Mouse (Mus musculus) midbrain, embryonic 12.5 days (tissue): Measurements from ENCODE around the gene Grm2. TPM values are rescaled to one million over a fixed set of nuclear protein-coding genes. Genes with fewer than 3 reads are reported as not detected.
"Not testable (repeated sequence)": the region's sequence is repeated elsewhere in the genome, so short reads cannot be mapped to it uniquely, and the experiment has no call there.

Experiments
- ATAC-seq: fragments of 200-750 bp; cut with Nextera tagmentation; 2 replicates; pipeline ENCODE4 v1.8.0; 2017; ENCODE audit warnings: low read depth, moderate TSS enrichment, moderate library complexity; ENCODE audit not compliant: low FRiP score
- H3K27ac ChIP-seq: fragments of 300-500 bp; sonication (generic); replicated peaks from 2 replicates; pipeline ENCODE4 v1.5.1; 2016; ENCODE audit warnings: mild to moderate bottlenecking
- H3K27me3 ChIP-seq: fragments of 300-500 bp; sonication (generic); 2 replicates; pipeline ENCODE4 v1.6.1; 2016; ENCODE audit warnings: mild to moderate bottlenecking
- H3K36me3 ChIP-seq: fragments of 300-500 bp; sonication (generic); 2 replicates; pipeline ENCODE4 v1.6.1; 2016
- H3K4me1 ChIP-seq: fragments of 300-500 bp; sonication (generic); 2 replicates; pipeline ENCODE4 v1.6.1; 2016
- H3K4me2 ChIP-seq: fragments of 300-500 bp; sonication (generic); replicated peaks from 2 replicates; pipeline ENCODE4 v1.6.1; 2016; ENCODE audit warnings: mild to moderate bottlenecking, moderate library complexity
- H3K4me3 ChIP-seq: fragments of 300-500 bp; sonication (generic); 2 replicates; pipeline ENCODE4 v1.5.1; 2016; ENCODE audit warnings: mild to moderate bottlenecking
- H3K9ac ChIP-seq: fragments of 300-500 bp; sonication (generic); replicated peaks from 2 replicates; pipeline ENCODE4 v1.6.1; 2016; ENCODE audit warnings: mild to moderate bottlenecking, moderate library complexity
- H3K9me3 ChIP-seq: fragments of 300-500 bp; sonication (generic); 2 replicates; pipeline ENCODE4 v1.6.1; 2016; ENCODE audit warnings: mild to moderate bottlenecking
- WGBS: fragments of 180-500 bp; shearing (Covaris S2); methylation state at CpG from one replicate; pipeline ENCODE4 v1.1.7; 2016; 5-methylcytosine and 5-hydroxymethylcytosine counted together
- polyA plus RNA-seq: library from polyadenylated mRNA; unstranded; fragments of >200 nt; fragmentation: Nextera tagmentation; extraction: Ambion mirVana; gene quantifications from 2 replicates; pipeline ENCODE4 v1.2.1, GENCODE M21; 2016

The Grm2 gene
- polyA plus RNA-seq, 1 experiment from 2014 or later, result 9.6 TPM

- no peaks in the 10 kb centered on the region for H3K4me1 ChIP-seq
- no peaks in the 10 kb centered on the region for H3K36me3 ChIP-seq
- H3K4me3 ChIP-seq, result no peak overlapping the region
- H3K4me2 ChIP-seq, result no peak overlapping the region
- ATAC-seq, result no peak
- WGBS, result 75% methylated on average over 6 of the region's 6 CpGs
- H3K9me3 ChIP-seq, result no peaks in the 10 kb centered on the region
- H3K27ac ChIP-seq, result no peak overlapping the region
- H3K27me3 ChIP-seq, result no peaks in the 10 kb centered on the region
- no peak overlapping the region for H3K9ac ChIP-seq
Measured at GRCm38 (mm10) chr9:106643787-106644186, 12.1 kb downstream of the Grm2 start.

- H3K9ac ChIP-seq, result no peak overlapping the region
- ATAC-seq, result no peak
- no peaks in the 10 kb centered on the region for H3K9me3 ChIP-seq
- no peaks in the 10 kb centered on the region for H3K27me3 ChIP-seq
- WGBS, result 30% methylated on average over 7 of the region's 7 CpGs
- no peak overlapping the region for H3K4me3 ChIP-seq
- no peak overlapping the region for H3K27ac ChIP-seq
- H3K4me1 ChIP-seq, result no peaks in the 10 kb centered on the region
- H3K36me3 ChIP-seq, result no peaks in the 10 kb centered on the region
- H3K4me2 ChIP-seq, result no peak overlapping the region
Measured at GRCm38 (mm10) chr9:106643128-106643527, 12.8 kb downstream of the Grm2 start.

- Histone ChIP-seq H3K9me3 (no peaks in the 10 kb centered on the region), H3K27me3 (no peaks in the 10 kb centered on the region), H3K36me3 (no peaks in the 10 kb centered on the region), H3K9ac (no peak overlapping the region), H3K4me3 (no peak overlapping the region), H3K4me2 (no peak overlapping the region), H3K4me1 (no peaks in the 10 kb centered on the region), H3K27ac (no peak overlapping the region)
- ATAC-seq, result no peak
- WGBS, result 46% methylated on average over 5 of the region's 5 CpGs
Measured at GRCm38 (mm10) chr9:106641346-106641745, 14.5 kb downstream of the Grm2 start.

- no peaks in the 10 kb centered on the region for H3K36me3 ChIP-seq
Measured at GRCm38 (mm10) chr9:106638154-106638553, 17.7 kb downstream of the Grm2 start.

DNA sequence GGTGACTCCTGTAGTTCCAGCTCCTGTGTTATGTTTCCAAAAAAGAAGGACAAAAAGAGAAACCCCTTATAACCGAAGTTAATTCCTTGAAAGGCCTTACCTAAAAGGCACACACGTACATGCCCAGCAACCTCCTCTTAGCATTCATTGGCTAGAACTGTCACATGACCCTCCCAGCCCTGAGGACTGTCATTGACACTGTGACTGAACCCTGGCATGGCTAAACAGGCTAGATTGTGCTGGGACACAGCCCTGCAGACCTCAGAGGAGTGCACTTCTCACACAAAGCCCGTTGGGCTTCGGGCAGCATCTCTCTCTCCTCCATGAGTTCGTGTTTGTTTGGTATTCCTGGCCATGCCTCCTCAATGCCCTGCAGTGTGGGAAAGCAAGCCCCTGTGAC lies 23.7 kb downstream of the Grm2 start:
- no peak for ATAC-seq
- no peak overlapping the region for H3K4me3 ChIP-seq
- WGBS, result 63% methylated on average over 5 of the region's 5 CpGs

More at GRCm38 (mm10) chr9:106638154-106638553, 17.7 kb downstream of the Grm2 start:
- no peak overlapping the region for H3K4me3 ChIP-seq
- no peak overlapping the region for H3K9ac ChIP-seq
- H3K4me2 ChIP-seq, result no peak overlapping the region
- no peak overlapping the region for H3K27ac ChIP-seq
- 94% methylated on average over 8 of the region's 8 CpGs for WGBS
- no peak for ATAC-seq
- H3K4me1 ChIP-seq, result no peaks in the 10 kb centered on the region
- no peaks in the 10 kb centered on the region for H3K9me3 ChIP-seq
- H3K27me3 ChIP-seq, result no peaks in the 10 kb centered on the region

GRCm38 (mm10) chr9:106627796-106628195 lies 28.1 kb downstream of the Grm2 start:
- H3K36me3 ChIP-seq, ATAC-seq, H3K4me3 ChIP-seq, H3K27me3 ChIP-seq, H3K9me3 ChIP-seq, H3K4me1 ChIP-seq, H3K4me2 ChIP-seq, H3K27ac ChIP-seq, H3K9ac ChIP-seq: not testable (repeated sequence)
- 34% methylated on average over 8 of the region's 8 CpGs for WGBS

More for the DNA sequence above, 23.7 kb downstream of the Grm2 start:
- no peak overlapping the region for H3K9ac ChIP-seq
- no peaks in the 10 kb centered on the region for H3K36me3 ChIP-seq
- H3K4me2 ChIP-seq, result no peak overlapping the region
- H3K27ac ChIP-seq, result no peak overlapping the region
- no peaks in the 10 kb centered on the region for H3K9me3 ChIP-seq
- H3K4me1 ChIP-seq, result no peaks in the 10 kb centered on the region
- H3K27me3 ChIP-seq, result no peaks in the 10 kb centered on the region

- Histone ChIP-seq H3K9ac (no peak within 1 kb of the TSS), H3K36me3 (no peaks in the 10 kb centered on the region), H3K4me3 (no peak within 1 kb of the TSS), H3K27me3 (no peaks in the 10 kb centered on the region), H3K9me3 (no peaks in the 10 kb centered on the region), H3K27ac (no peak within 1 kb of the TSS), H3K4me2 (no peak within 1 kb of the TSS), H3K4me1 (no peaks in the 10 kb centered on the region)
- 75% methylated on average over 2 of the region's 2 CpGs for WGBS
- ATAC-seq, result no peak
Measured at GRCm38 (mm10) chr9:106626282-106626681, 29.6 kb downstream of the Grm2 start, which contains the start of gene Iqcf6. Gene Iqcf6 (plus strand): TSS chr9:106626582.

- H3K9me3 ChIP-seq, result 0 out of 2 replicates have a peak, but pooled peaks cover 2% of the 10 kb centered on the region
- H3K4me2 ChIP-seq, result no peak overlapping the region
- no peaks in the 10 kb centered on the region for H3K36me3 ChIP-seq
- WGBS, result 85% methylated on average over 3 of the region's 3 CpGs
- no peak overlapping the region for H3K9ac ChIP-seq
- no peak overlapping the region for H3K4me3 ChIP-seq
- no peak overlapping the region for H3K27ac ChIP-seq
- ATAC-seq, result no peak
- H3K4me1 ChIP-seq, result no peaks in the 10 kb centered on the region
- H3K27me3 ChIP-seq, result no peaks in the 10 kb centered on the region
Measured at GRCm38 (mm10) chr9:106617496-106617895, 38.4 kb downstream of the Grm2 start.

GRCm38 (mm10) chr9:106616306-106616705 lies 39.6 kb downstream of the Grm2 start:
- WGBS, result 87% methylated on average over 9 of the region's 9 CpGs
- Histone ChIP-seq H3K9me3 (0 out of 2 replicates have a peak, but pooled peaks cover 2% of the 10 kb centered on the region), H3K4me3 (no peak overlapping the region)

GRCm38 (mm10) chr9:106614616-106615015 lies 41.3 kb downstream of the Grm2 start:
- Histone ChIP-seq H3K9me3 (no peaks in the 10 kb centered on the region), H3K36me3 (no peaks in the 10 kb centered on the region), H3K4me3 (no peak overlapping the region), H3K27me3 (no peaks in the 10 kb centered on the region), H3K9ac (no peak overlapping the region), H3K4me2 (no peak overlapping the region), H3K27ac (no peak overlapping the region), H3K4me1 (no peaks in the 10 kb centered on the region)
- 46% methylated on average over 3 of the region's 3 CpGs for WGBS
- ATAC-seq, result no peak

More at GRCm38 (mm10) chr9:106616306-106616705, 39.6 kb downstream of the Grm2 start:
- Histone ChIP-seq H3K27me3 (no peaks in the 10 kb centered on the region), H3K36me3 (no peaks in the 10 kb centered on the region), H3K9ac (no peak overlapping the region), H3K4me1 (no peaks in the 10 kb centered on the region), H3K27ac (no peak overlapping the region), H3K4me2 (no peak overlapping the region)
- no peak for ATAC-seq

- no peak for ATAC-seq
Measured at GRCm38 (mm10) chr9:106613951-106614350, 41.9 kb downstream of the Grm2 start.

DNA sequence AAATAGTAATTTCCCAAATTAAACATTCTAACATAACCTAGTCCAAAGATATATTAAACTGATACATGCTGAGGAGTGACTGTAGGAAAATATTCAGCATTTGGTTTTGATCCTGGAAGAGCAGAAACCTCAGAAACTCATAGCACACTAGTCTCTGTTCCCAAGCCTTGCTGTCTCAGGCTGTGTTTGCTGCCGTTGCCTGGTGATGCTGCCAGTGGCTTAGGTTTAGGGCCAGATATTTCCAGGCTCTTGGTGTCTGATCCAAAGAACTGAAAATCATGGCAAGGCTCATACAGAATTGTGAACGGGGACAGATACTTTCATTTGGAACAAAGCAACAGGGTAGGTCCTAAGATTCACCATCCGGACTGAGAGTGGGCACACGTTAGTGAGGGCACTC lies 45.2 kb downstream of the Grm2 start:
- Histone ChIP-seq H3K27me3 (no peaks in the 10 kb centered on the region), H3K9ac (no peak overlapping the region), H3K27ac (no peak overlapping the region), H3K36me3 (no peaks in the 10 kb centered on the region), H3K9me3 (no peaks in the 10 kb centered on the region), H3K4me1 (no peaks in the 10 kb centered on the region), H3K4me2 (no peak overlapping the region), H3K4me3 (no peak overlapping the region)
- WGBS, result 85% methylated on average over 4 of the region's 4 CpGs
- no peak for ATAC-seq

More at GRCm38 (mm10) chr9:106613951-106614350, 41.9 kb downstream of the Grm2 start:
- Histone ChIP-seq H3K9me3 (no peaks in the 10 kb centered on the region), H3K27me3 (no peaks in the 10 kb centered on the region), H3K9ac (no peak overlapping the region), H3K4me3 (no peak overlapping the region), H3K36me3 (no peaks in the 10 kb centered on the region), H3K4me2 (no peak overlapping the region), H3K4me1 (no peaks in the 10 kb centered on the region), H3K27ac (no peak overlapping the region)
- 68% methylated on average over 2 of the region's 2 CpGs for WGBS

DNA sequence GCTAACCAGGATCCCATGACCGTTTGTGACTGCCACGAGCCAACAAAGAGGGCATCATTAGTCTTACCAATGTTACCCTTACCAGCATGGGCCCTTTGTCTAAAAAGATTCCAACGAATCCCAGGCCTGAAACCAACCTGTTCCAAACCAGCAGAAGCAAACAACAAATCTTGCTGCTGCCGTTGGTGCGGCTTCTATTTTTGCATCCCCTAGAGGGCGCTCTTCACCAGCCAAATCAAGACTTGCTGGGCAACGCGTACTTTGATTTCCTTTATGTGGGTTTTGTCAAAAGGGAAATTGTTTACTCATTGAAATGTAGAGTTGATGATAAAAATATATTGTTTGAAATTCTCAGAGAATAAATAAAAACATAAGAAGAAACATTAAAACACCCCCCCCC lies 55.3 kb downstream of the Grm2 start:
- Histone ChIP-seq H3K4me3 (no peak overlapping the region), H3K36me3 (no peaks in the 10 kb centered on the region), H3K9ac (no peak overlapping the region), H3K4me1 (no peaks in the 10 kb centered on the region), H3K27me3 (no peaks in the 10 kb centered on the region), H3K4me2 (no peak overlapping the region), H3K9me3 (no peaks in the 10 kb centered on the region), H3K27ac (no peak overlapping the region)
- 29% methylated on average over 8 of the region's 8 CpGs for WGBS
- ATAC-seq, result no peak
